Mouse (Mus musculus): ENCODE results near the gene App. TPM values are rescaled to one million over a fixed set of nuclear protein-coding genes. Genes with fewer than 3 reads are reported as not detected.

The App gene
- total RNA-seq, 2 experiments from 2014 or later = 320 to 335 TPM

DNA sequence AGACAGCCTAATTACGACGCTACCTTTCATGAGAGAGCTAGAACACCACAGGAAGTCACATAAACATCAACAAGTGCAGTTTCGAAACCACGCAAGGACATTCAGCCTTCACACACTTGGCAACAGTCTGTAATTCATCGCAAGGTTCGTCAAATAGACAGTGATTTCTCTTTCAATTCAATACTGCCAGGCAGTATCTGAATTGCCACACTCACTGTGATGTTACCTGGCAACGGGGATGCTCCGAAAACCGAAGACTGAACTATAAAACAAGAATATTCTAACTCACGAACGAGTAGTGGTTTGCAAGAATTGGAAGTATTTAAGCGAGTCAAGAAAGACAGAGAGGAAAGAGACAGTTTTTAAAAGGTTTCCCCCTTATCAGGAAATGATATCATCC lies 142.8 kb downstream of the App start:
- DNase-seq (ENCODE audit: low spot score in 2 of 2) = no peak

DNA sequence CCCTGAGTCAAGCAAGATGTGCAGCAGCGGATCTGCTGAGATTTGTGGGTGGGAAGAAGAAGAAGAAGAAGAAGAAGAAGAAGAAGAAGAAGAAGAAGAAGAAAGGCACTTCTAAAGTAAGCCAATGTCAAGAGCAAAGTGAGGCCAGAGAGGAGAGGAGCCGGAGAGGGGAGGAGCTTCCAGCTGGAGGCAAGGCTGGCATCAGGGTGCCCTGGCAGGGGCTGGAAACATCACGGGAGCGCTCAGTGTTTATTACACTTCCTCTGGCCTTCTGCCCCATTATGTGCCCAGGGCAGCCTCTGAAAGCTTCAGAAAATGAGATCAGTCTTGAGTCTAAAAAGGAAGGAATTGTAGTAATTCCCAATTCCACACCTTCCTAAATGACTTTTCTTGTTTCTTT lies 145.2 kb downstream of the App start:
- DNase-seq (ENCODE audit: low spot score in 2 of 2) = no peak

DNA sequence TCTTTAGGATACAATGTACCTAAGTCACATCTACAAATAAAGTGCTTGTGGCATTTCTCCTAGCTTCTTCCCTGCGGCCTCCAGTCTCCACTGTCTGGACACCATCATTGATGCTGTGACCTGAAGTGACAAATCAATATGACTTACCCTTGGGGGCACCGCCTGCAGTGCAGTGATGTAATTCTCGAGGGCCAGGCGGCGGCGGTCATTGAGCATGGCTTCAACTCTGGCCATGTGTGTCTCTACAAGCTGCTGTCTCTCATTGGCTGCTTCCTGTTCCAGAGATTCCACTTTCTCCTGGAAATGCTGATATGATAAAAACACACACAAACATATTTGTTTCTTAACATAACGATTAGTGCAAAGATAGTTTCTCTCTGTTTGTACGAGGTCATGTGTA lies 148.9 kb downstream of the App start:
- DNase-seq (ENCODE audit: low spot score in 2 of 2) = no peak

DNA sequence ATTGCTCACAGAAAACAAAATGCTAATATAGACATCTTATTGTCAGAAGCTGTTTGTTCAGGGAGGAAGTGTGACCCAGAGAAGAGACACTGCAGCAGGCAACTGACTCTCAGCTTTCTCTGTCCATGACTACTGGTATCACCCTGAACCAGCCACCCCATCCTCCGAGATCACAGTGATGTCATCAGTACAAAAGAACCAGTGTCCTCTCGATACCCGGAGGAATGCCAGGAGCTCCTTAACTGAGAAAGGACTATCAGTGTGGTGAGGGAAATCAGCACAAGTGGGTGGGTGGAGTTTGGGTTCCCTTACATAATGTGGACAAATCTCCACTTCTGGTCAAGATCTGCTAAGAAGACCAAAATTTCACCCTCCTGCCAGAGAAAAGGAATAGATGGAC lies 150.5 kb downstream of the App start:
- no peak for DNase-seq (ENCODE audit: low spot score in 2 of 2)

DNA sequence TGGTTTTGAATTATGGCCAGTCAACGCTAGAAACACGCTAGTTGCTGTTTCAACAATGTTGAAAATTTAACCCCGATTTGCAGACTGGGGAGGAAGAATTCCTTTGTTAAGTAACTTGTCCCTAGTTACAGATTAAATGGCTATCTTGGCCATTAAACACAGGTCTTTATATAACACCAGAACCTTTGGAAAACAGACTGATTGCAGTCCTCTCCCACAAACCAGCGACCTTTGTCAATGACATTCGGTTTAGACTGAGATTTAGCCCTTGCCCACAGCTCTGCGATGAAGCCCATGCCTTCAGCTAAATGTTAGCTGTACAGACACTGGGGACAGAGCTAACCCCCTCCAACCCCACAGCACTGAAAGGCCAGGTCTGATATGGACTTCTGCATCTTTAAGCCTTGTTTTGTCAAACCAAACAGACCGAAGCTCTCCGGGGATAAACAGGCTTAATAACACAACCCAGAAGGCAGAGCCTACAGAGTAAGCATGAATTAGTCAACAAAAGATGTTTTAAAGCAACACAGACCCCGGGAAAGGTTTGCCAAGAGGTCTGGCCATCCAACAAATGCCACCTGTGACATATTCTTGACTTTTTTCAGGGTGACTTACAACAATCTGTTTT lies 152.8 kb downstream of the App start:
- DNase-seq (ENCODE audit: low spot score in 2 of 2) = no peak

DNA sequence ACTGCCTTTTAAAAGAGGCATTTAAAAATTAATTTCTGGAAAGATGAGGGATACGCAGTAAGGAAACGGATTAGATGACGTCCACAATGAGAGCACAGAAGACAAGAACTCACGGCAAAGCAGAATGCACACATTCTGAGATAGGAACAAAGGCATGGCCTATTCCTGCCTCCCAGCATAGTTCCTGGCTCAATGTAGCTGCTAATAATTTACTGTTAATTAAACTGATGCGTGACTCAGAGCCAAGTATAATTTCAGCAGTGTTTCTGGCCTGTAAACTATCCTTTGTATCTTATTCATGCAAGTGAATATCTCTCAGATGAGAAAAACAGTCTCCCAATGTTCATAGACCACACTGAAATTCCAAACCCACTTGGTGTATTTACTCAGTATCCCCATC lies 154.3 kb downstream of the App start:
- DNase-seq (ENCODE audit: low spot score in 2 of 2) = no peak

DNA sequence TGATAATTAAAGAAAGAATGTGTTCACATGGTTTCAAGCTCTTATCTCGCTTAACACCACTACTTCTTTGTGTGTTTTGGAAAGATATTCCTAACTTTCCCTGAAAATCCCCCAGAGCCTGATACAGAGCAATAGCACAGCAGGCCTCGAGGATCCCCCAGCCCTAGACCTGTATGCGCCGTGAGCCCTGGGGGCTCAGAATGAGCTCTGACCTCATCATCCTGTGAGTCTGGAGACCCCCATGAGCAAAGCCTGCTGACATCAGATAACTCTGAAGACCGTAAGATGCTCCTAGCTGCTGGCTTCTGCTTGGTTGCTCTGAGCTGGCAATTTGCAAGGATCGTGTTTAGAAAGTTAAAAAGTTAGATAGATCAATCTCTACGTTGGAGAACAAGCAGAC lies 155.7 kb downstream of the App start:
- DNase-seq (ENCODE audit: low spot score in 2 of 2) = no peak

DNA sequence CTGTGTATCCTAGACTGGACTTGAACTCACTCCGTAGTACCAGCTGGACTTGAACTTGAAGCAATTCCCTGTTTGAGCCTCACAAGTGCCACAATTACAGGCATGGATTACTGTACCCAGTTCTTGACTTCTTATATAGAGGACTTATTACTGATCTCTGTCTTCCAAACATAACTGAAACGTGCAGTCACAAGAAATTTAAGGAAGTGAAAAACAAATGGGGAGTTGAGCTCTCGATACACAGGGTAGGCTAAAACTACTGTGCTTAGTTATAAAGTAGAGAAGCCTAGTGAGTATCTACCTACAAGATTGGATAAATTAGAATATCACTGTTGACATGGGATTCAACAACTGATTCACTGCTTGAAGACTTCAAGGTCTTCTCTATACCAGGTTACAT lies 160.9 kb downstream of the App start:
- no peak for DNase-seq (ENCODE audit: low spot score in 2 of 2)

DNA sequence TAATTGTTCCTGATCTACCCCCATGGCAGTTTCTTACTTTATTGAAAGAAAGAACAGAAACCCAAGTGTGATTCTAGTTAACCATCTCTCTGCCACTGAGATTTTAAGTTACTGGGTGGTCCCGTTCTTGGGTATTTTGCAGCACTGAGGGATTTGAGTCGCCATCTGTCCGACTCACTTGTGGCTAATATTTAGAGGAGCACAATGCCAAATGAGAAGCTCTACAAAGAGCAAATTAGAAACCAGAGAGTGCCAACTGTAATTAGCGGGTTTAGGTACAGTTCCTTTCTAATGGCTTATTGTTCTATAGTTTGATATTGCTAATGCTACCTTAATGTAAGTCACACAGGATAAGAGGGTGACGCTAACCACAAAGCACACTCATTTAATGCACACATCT lies 161.4 kb downstream of the App start:
- no peak for DNase-seq (ENCODE audit: low spot score in 2 of 2)

DNA sequence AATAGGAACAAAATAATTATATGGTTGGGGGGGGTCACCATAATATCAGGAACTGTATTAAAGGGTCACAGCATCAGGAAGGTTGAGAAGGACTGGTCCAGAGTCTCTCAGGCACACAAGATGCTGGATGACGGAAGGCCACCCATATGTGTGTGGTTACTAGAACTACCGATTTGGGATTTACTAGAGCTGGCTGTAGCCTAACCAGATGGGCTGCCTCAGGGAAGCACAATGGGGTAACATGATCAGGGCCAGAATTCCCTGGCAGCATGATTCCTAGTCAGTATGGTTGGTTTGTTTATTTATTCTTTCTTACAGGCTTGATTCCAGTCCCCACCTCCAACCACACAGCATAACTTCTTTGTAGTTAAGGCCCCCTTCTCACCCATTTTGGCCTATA lies 162.9 kb downstream of the App start:
- no peak for DNase-seq (ENCODE audit: low spot score in 2 of 2)

DNA sequence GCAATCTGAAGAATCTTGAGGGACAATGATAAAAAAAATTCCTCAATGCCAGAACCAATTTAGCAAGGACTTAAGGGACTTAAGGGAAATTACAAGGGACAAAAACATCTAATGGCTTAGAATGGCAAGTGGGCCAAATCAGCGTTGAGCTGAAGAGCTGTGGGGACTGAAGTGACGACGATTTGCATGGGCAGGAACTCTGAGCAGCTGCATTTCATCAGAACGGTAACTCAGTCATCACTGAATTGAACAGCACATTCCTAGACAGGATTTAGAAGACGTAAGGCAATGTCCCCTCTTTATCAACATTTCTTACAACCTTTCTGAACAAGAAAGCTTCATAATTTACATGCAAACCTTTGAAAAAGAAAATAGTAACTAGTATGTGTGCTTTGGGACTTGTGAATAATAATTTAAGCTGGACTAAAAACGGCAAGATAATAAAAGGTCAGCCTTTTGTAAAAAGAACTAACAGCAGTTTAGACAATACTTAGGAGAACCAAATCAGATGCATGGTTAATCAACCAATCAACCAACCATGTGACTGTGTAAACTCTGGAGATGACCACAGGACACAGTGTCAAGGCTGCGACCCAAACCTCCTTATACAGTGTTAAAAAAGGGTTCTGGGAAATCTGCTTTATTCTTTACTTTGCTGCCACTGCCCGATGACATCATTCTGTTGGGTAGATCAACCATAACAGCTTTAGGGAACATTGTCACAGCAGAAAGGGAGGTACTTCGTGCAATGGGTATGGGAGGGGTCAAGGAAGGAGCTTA lies 164.5 kb downstream of the App start:
- no peak for DNase-seq (ENCODE audit: low spot score in 2 of 2)

DNA sequence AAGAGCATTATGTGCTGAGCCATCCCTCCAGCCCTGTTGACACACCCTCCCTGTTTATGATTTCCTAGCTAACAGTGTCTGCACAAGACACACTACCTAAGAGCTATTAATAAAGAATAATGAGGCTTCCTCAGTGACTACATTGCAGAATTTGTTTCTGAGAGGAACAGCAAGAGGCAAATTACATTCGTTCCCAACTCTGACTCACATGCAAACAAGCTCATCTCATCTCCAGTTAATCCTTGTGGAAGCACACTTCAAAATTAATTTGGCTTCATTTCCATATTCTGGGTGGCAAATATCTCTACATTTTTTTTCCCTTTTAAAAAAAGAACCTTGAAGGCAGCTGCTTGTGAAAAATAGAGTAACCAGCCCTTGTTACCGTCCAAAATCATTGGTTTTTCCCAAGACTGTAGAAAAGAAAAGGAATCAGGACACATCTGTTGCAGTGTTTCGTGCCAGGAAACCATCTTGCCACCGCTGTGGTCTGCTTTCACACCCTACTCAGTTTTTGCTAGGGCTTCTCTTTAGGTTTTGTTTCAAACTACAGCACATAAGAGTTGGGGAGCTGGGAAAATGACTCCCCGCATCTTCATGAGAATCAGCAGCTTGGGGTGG lies 171.5 kb downstream of the App start:
- DNase-seq (ENCODE audit: low spot score in 2 of 2) = no peak

DNA sequence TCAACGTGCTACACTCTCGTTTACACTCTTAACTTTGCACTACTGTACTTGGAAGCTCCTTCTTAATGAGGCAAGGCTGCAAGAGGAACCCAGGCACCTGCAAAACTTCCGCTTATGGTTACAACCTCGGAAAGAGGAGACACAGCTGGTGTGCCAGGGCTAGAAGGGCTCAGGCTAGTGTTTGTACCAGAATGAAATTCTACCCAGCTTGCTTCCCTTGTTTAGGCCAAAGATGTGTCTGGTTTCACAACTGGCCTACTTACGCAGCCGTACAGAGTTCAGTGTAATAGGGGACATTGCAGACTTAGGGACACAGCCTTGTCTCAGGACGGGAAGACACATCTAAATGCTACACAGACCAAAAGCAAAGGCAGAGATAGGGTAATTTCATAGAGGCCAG lies 173.3 kb downstream of the App start:
- DNase-seq (ENCODE audit: low spot score in 2 of 2) = no peak

DNA sequence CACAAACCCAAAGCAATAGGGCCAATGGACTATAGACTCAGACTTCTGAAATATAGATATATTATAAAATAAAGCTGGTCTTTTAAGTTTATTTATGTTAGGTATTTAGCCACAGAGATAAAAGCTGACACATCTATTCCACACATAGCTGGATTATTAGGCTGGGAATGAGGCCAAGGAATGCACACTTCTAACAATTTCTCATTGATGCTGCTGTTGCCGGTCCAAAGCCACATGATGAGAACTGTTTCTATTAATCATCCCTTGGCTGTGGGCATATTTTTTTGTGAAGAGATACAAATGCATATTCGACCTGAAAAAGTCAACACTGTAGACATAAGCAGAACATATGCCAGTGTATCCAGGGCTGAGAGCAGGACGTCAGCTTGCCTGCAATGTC lies 176.0 kb downstream of the App start:
- no peak for DNase-seq (ENCODE audit: low spot score in 2 of 2)

DNA sequence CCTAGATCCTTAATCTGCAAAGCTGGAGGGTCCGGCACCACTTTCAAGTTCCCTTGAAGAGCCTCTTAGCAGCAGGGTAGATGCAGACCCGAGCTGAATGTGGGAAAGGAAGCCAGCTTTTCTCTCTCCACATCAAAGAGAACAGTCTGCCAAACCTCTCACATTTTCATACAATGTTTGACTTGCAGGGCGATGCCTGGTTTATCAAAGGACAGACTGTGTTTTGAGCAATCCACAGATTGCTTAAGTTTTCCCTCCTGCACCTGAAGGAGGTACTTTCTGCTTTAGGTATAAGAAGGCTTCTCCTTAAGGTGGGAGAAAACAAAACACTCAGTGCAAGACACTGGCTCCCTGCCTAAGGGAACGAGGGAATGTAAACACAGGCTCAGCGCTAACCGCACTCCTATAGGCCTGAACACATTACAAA lies 178.1 kb downstream of the App start:
- no peak for DNase-seq (ENCODE audit: low spot score in 2 of 2)

DNA sequence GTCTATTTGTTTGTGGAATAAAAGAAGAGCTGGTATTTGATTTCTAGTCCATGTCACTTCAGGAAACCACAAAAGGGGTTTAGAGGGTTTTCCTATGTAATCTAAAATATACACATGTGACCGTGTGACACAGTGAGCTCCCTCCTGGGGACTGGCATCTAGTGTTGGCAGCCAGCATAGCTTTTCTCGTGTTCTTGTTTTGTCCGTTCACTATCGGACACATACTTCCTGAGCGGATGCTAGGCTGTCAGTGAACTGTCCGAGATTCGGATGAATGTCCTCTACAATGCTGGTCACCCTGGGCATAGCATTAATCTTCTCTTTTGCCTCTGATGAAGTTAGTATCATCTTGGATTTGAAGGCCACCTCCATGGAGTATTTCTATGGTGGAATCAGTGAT lies 180.7 kb downstream of the App start:
- DNase-seq (ENCODE audit: low spot score in 2 of 2) = no peak

DNA sequence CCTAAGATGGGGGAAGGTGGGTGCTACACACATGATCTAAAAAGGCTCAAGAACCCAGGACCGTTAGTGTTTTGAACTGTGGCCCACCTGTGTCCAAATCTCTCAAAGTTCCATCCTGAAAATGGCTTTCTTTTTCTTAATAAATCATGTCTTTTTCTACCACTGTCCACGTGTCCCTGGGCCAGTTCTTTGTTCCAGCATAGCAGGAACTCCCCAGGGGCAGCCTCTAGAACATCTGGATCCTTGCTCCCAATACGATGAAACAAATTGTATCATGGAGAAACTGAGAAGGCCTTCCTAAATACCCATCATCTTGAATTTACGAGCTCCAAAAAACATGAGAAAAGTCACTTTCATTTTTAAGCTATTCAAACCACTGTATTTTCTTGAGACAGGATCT lies 182.6 kb downstream of the App start:
- no peak for DNase-seq (ENCODE audit: low spot score in 2 of 2)

DNA sequence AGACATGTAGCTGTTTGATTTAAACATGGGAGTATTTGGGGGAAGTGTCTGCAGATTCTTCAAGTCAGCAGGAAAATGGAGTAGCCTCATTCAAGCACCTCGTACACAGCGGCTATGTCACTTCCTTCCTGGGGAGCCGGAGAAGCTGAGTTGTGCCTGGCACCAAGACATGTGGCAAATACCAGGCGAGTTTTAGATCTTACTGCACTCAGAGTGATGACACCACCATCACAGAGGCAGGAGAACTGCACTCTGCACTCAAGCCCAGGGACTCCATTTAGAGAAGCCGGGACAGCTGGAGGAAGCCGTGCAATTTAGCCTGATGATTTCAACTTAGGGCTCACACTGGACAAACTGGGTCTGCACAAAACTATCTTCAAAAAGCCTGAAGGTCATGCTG lies 183.6 kb downstream of the App start:
- no peak for DNase-seq (ENCODE audit: low spot score in 2 of 2)

DNA sequence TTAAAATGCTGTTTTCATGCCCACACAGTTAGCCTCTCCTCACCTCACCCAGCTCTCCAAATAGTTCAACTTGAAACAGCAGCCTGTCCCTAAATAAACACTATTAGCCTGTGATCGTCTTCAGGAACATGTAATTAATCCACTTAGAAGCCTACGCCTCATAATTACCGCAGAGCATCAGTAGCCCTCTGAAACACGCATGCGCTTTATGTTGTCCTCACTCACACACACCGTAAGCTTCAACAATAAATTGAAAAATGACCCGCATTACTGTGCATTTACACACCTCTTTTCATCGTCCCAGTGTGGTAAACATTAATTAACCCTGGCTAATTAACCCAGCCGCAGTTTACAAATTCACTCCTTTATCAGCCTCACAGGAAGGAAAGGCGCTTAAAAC lies 184.1 kb downstream of the App start:
- no peak for DNase-seq (ENCODE audit: low spot score in 2 of 2)

DNA sequence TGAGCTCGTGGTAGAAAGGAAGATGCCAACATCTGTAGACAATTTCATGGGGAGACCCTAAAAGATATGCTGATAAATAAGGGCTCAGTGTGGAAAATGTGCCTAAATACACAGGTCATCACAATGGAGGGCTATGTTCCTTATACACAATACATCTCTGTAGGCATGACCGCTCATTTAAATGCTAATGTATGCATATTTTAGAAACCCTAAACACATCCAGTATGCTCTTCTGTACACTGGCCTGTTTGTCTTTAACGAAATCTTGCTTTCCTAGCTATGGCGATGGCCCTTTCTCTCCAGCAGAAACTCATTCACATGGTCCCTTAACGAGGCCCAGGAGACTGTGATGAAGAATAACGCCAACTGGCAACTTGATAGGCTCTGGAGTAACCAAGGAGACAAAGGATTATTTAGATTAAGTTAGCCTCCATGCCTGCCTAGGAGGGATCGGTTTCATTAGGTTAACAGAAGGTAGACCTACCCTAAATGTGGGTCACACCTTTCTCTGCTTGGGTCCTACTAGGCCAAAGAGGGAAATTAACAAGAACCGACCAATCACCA lies 185.8 kb downstream of the App start:
- no peak for DNase-seq (ENCODE audit: low spot score in 2 of 2)

DNA sequence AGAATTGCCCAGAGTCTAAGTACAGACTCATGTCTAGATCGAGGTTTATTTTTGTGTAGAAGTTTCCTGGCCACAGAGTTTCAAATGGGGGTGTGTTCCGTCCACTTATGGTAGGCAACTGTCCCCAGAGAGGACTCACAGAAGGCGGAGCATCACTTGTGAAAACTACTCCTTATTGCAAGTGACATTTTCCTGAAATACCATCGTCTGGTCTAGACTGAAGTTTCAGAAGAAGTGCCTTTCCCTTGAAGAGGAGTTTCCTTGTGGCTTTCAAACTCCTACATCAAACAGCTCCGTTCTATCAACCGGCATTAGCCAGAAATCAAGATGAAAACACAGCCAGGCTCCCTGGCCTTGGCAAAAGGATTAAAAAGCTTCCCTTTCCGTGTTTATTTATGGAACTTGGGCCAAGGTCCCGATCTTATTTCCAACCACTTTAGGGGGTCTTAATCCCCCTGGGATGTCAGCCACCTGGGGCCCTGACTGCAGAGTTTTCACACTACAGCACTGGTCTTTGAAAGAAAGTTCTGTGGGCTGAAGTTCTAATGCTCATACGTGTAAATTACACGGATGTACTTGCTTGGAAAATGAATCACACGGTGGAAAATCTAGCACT lies 187.4 kb downstream of the App start:
- no peak for DNase-seq (ENCODE audit: low spot score in 2 of 2)

DNA sequence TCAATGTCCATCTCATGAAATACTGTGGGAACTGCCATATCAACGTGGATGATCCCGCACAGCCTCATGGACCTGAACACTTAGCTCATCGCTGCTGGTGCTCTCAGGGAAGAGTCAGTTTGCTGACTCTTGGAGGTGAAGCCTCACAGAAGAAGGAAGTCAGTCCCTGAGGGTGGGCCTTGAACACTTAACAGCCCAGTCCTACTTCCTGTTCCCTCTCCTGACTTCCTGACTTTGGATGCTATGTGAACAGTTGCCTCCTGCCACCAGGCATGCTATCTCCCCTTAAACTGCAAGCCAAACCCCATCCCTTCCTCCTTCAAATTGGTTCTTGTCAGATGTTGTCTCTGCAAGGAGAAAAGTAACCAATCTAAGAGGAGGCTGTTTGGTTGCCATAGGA lies 188.2 kb downstream of the App start:
- DNase-seq (ENCODE audit: low spot score in 2 of 2) = no peak
